Mouse (Mus musculus): ENCODE data around the gene Rapgef3. TPM values are rescaled to one million over a fixed set of nuclear protein-coding genes. Genes with fewer than 3 reads are reported as not detected.

Rapgef3 gene
- total and polyA plus RNA-seq, 3 experiments, result 6.6 to 7.4 TPM; not detected in 1

- Histone ChIP-seq H3K4me3 (ENCODE audit: control insufficient read depth in 1 of 2, insufficient read depth in 1 of 2, low read depth in 2 of 2, low read length in 2 of 2) (no peak overlapping the region), H3K36me3 (ENCODE audit: control insufficient read depth in 1 of 2, insufficient read depth in 2 of 2, low read length in 2 of 2) (no peaks in the 10 kb centered on the region; a peak in 1 of 4 replicates), H3K4me1 (ENCODE audit: control insufficient read depth in 1 of 2, insufficient read depth in 2 of 2, low read length in 2 of 2) (peaks cover 0 to 5% of the 10 kb centered on the region in 2 experiments; a peak in 1 of 4 replicates), H3K9me3 (replicated peaks; ENCODE audit: insufficient read depth, low read length) (no peaks in the 10 kb centered on the region), H3K27ac (ENCODE audit: control insufficient read depth, low read depth, low read length) (no peak overlapping the region), H3K27me3 (ENCODE audit: control insufficient read depth in 1 of 2, insufficient read depth in 2 of 2, low read length in 2 of 2) (peaks cover 36 to 41% of the 10 kb centered on the region in 2 experiments), H3K79me2 (ENCODE audit: control insufficient read depth, insufficient read depth, low read length, poor library complexity) (no peaks in the 10 kb centered on the region), H3K9ac (ENCODE audit: control insufficient read depth, low read depth, low read length, poor library complexity, severe bottlenecking) (no peak overlapping the region)
- DNase-seq (ENCODE audit: low read depth, low spot score), result no peak
- TF ChIP-seq ZKSCAN1 (IDR thresholded peaks at IDR 0.05; ENCODE audit: low read depth, low read length) (no peak), MAX (IDR thresholded peaks at IDR 0.05; ENCODE audit: low read length) (no peak), SIN3A (IDR thresholded peaks at IDR 0.05; ENCODE audit: low read length) (no peak), HCFC1 (IDR thresholded peaks at IDR 0.05; ENCODE audit: low read depth, low read length) (no peak), ELF1 (IDR thresholded peaks at IDR 0.05; ENCODE audit: low read depth, low read length) (no peak), UBTF (IDR thresholded peaks at IDR 0.05; ENCODE audit: borderline replicate concordance, insufficient read depth, low read depth, low read length) (no peak), MXI1 (IDR thresholded peaks at IDR 0.05; ENCODE audit: low read depth, low read length) (no peak), EP300 (IDR thresholded peaks at IDR 0.05; ENCODE audit: low read depth in 1 of 2, low read length in 2 of 2) (no peak), ZNF384 (IDR thresholded peaks at IDR 0.05; ENCODE audit: low read depth, low read length) (no peak)
These were observed 4.3 kb downstream of the Rapgef3 start for GRCm38 (mm10) chr15:97763256-97764049.

- H3K4me1 ChIP-seq (ENCODE audit: control insufficient read depth in 1 of 2, insufficient read depth in 2 of 2, low read length in 2 of 2), result peaks cover 0 to 5% of the 10 kb centered on the region in 2 experiments; a peak in 1 of 4 replicates
These were observed 5.0 kb downstream of the Rapgef3 start for GRCm38 (mm10) chr15:97762733-97763132.

GRCm38 (mm10) chr15:97761438-97761837 is 6.3 kb downstream of the Rapgef3 start:
- H3K9ac ChIP-seq (ENCODE audit: control insufficient read depth, low read depth, low read length, poor library complexity, severe bottlenecking), result no peak overlapping the region
- no peaks in the 10 kb centered on the region for H3K4me1 ChIP-seq (ENCODE audit: control insufficient read depth in 1 of 2, insufficient read depth in 2 of 2, low read length in 2 of 2)
- no peak for DNase-seq (ENCODE audit: low read depth, low spot score)
- TF ChIP-seq E2F4 (IDR thresholded peaks at IDR 0.05; ENCODE audit: borderline replicate concordance, low read depth, low read length) (no peak), RAD21 (IDR thresholded peaks at IDR 0.05; ENCODE audit: low read depth, low read length) (no peak), ZKSCAN1 (IDR thresholded peaks at IDR 0.05; ENCODE audit: low read depth, low read length) (no peak), ELF1 (IDR thresholded peaks at IDR 0.05; ENCODE audit: low read depth, low read length) (no peak), POLR2A (IDR thresholded peaks at IDR 0.05; ENCODE audit: control insufficient read depth in 1 of 2, insufficient read depth in 1 of 2, low read depth in 1 of 2, low read length in 2 of 2, poor library complexity in 1 of 2) (no peak), NELFE (IDR thresholded peaks at IDR 0.05; ENCODE audit: low read depth, low read length) (no peak), SIN3A (IDR thresholded peaks at IDR 0.05; ENCODE audit: low read length) (no peak), NRF1 (IDR thresholded peaks at IDR 0.05; ENCODE audit: insufficient read depth, low read depth, low read length, poor library complexity, severe bottlenecking) (no peak), MEF2A (IDR thresholded peaks at IDR 0.05; ENCODE audit: extremely low read depth, insufficient replicate concordance, low read depth, low read length, poor library complexity, severe bottlenecking) (no peak), USF1 (IDR thresholded peaks at IDR 0.05; ENCODE audit: low read depth, low read length) (no peak), MYB (IDR thresholded peaks at IDR 0.05; ENCODE audit: low read depth, low read length) (no peak)
- H3K9me3 ChIP-seq (replicated peaks; ENCODE audit: insufficient read depth, low read length), result no peaks in the 10 kb centered on the region
- no peak overlapping the region for H3K27ac ChIP-seq (ENCODE audit: control insufficient read depth, low read depth, low read length)
- H3K27me3 ChIP-seq (ENCODE audit: control insufficient read depth in 1 of 2, insufficient read depth in 2 of 2, low read length in 2 of 2), result peaks cover 33 to 38% of the 10 kb centered on the region in 2 experiments
- H3K4me3 ChIP-seq (ENCODE audit: control insufficient read depth in 1 of 2, insufficient read depth in 1 of 2, low read depth in 2 of 2, low read length in 2 of 2), result no peak overlapping the region
- no peaks in the 10 kb centered on the region for H3K79me2 ChIP-seq (ENCODE audit: control insufficient read depth, insufficient read depth, low read length, poor library complexity)
- H3K36me3 ChIP-seq (ENCODE audit: control insufficient read depth in 1 of 2, insufficient read depth in 2 of 2, low read length in 2 of 2), result no peaks in the 10 kb centered on the region

More at GRCm38 (mm10) chr15:97762733-97763132, 5.0 kb downstream of the Rapgef3 start:
- DNase-seq (ENCODE audit: low read depth, low spot score), result no peak
- Histone ChIP-seq H3K27ac (ENCODE audit: control insufficient read depth, low read depth, low read length) (no peak overlapping the region), H3K36me3 (ENCODE audit: control insufficient read depth in 1 of 2, insufficient read depth in 2 of 2, low read length in 2 of 2) (no peaks in the 10 kb centered on the region; a peak in 1 of 4 replicates), H3K27me3 (ENCODE audit: control insufficient read depth in 1 of 2, insufficient read depth in 2 of 2, low read length in 2 of 2) (peaks cover 35 to 38% of the 10 kb centered on the region in 2 experiments), H3K9me3 (replicated peaks; ENCODE audit: insufficient read depth, low read length) (no peaks in the 10 kb centered on the region), H3K79me2 (ENCODE audit: control insufficient read depth, insufficient read depth, low read length, poor library complexity) (no peaks in the 10 kb centered on the region), H3K9ac (ENCODE audit: control insufficient read depth, low read depth, low read length, poor library complexity, severe bottlenecking) (no peak overlapping the region), H3K4me3 (ENCODE audit: control insufficient read depth in 1 of 2, insufficient read depth in 1 of 2, low read depth in 2 of 2, low read length in 2 of 2) (no peak overlapping the region)
- no peak for TF ChIP-seq POLR2A (IDR thresholded peaks at IDR 0.05; ENCODE audit: control insufficient read depth in 1 of 2, insufficient read depth in 1 of 2, low read depth in 1 of 2, low read length in 2 of 2, poor library complexity in 1 of 2)
- TF ChIP-seq RAD21 (IDR thresholded peaks at IDR 0.05; ENCODE audit: low read depth, low read length), result no peak
- TF ChIP-seq CHD1 (IDR thresholded peaks at IDR 0.05; ENCODE audit: low read depth, low read length), result no peak

Data from MEL (cell line).